Mouse (Mus musculus): ENCODE measurements at regions not wholly inside any gene's neighbourhood (a gene's known extent, or its start where the extent isn't known, plus 50 kb on each side); places are given as distances from the start of the nearest gene placed in this dataset.
"Not testable (repeated sequence)": the region's sequence is repeated elsewhere in the genome, so short reads cannot be mapped to it uniquely, and the experiment has no call there.

GRCm38 (mm10) chr3:133704849-133705248, 159.9 kb upstream of the Tet2 start:
- TF ChIP-seq POU5F1 (IDR thresholded peaks at IDR 0.05; ENCODE audit: borderline replicate concordance, low read length); CTCF (conservative IDR thresholded peaks at IDR 0.05; ENCODE audit: low read length); NANOG (IDR thresholded peaks at IDR 0.05; ENCODE audit: borderline replicate concordance, low read length): not testable (repeated sequence)

Data from E14TG2a.4 (cell line).